Mouse (Mus musculus) B cell, adult 2 months (primary cell): Measurements from ENCODE around the gene Wdr60.
"Not testable (repeated sequence)": the region's sequence is repeated elsewhere in the genome, so short reads cannot be mapped to it uniquely, and the experiment has no call there.

ENCODE experiments used
- DNase-seq, 2 experiments: peaks; one replicate each; pipeline ENCODE4 v3.0.0; 2022

Wdr60 gene

DNA sequence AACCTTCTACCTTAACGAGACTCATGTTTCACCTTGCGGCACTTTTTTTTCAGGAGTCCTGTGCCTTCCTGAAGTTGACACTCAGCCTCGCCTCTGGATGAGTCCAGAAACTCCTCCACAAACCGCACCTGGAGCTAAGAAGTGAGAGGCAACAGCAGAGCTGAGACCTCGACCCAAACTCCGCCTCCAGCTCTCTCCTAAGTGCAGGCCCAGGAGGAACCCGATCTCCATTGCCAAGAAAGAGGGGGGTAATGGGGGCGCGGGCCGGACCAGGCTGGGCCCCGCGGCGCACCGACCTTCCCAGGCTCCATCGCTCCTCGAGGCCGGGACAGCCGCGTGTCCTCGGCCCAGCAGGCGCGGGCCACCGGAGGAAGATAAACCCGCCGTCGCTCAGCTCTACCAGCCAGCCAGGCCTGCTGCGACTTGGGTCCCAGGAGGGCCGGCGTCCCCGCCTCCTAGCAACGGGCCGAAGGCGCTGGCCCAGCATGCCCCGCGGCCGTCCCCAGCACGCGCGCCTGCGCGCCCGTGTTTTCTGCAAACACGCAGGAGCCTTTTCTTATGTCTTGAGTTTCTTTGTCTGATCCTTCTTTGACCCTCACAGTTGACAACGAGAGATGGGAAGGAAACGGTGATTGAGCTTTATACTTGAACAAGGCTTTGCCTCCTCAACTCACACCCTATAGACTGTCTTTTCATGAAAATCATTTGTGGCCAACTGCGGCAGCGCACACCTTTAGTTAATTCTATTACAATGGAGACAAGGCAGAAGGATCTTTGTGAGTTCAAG is at the start of gene Wdr60:
Gene Wdr60, minus strand, starts transcription at position 468 of the 787 bp plus-strand sequence.
- DNase-seq = peak; percentile 89 to 90

GRCm38 (mm10) chr12:116308612-116309011 is 45.8 kb upstream of the Wdr60 start:
- no peak for DNase-seq

- DNase-seq = no peak
Observed at GRCm38 (mm10) chr12:116307870-116308269, 45.0 kb upstream of the Wdr60 start.

- no peak for DNase-seq
Observed at GRCm38 (mm10) chr12:116306042-116306441, 43.2 kb upstream of the Wdr60 start.

DNA sequence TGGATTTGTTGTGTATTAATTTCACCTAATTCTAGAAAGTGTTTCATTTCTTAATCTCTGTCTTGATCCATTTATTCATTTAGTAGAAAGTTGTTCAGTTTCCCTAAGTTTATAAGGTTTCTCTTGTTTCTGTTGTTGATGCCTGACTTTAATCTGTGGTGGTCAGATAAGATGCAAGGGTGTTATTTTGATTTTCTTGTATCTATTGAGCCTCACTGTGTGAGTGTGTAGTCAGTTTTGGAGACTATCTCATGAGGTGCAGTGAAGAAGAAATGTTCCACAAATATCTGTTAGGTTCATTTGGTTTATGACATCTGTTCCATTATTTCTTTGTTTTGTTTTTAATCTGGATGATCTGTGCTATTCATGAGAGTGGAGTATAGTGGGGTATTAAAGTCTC is 39.4 kb upstream of the Wdr60 start:
- no peak for DNase-seq

DNA sequence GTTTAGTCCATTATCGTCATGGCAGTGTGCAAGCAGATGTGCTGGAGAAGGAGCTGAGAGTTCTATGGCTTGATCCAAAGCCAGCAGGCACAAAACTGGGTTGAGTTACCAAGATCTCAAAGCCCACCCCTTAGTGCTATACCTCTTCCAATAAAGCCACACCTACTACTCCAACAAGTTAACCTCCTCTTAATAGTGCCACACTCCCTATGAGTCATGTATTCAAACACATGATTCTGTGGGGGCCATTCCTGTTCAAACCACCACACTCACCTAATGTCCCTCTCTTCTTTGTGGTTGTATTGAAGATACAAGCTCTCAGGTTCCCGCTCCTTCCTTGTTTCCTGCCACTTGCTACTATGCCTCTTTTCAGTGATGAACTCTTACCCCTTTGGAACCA is 37.1 kb upstream of the Wdr60 start:
- no peak for DNase-seq

DNA sequence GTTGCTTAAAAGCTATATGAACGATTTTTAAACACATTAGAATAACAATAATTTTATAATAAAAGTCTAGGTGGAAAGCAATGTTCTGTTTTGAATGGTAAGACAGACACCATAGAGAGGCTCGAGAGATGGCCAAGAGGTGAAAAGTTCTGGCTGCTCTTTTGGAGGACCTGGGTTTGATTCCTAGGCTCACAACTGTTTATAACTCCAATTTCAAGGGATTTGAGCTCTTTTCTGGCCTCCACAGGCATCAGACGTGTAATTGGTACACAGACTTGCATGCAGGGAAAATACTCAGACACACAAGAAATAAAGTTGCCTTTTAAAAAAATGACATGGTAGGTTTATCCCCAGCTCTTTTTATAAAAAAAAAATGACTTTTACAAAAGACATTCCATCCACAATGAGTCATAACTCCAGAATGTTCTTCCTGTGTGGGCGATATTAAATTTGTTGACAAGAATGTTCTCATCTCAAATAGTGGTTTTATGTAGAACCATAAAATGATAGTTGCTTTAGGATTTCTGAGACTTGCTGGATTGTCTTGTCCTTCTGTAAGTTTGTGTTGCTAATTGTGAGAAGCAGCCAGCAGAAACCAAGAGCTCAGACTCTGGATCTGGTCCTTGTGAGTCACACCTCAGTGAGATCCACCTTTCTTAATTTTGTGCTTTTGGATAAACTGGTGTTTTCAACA is 30.9 kb upstream of the Wdr60 start:
- no peak for DNase-seq

DNA sequence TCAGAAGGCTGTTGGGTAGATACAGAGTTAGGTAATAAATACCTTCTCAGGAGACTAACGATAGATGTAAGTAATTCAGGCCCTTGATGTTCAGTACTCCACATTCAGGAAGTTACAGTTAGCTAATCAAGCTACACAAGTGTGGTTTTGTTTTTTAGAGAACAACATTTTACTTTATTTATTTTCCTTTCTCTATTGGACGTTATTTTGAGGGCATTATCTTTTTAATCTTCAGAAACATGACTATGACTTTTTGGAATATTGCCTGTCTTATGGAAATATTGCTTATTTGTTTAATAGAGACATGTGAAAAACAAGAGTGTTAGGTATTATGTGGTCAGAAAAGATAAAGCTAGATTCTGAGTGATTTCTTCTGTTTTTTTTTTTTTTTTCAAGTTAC is 30.4 kb upstream of the Wdr60 start:
- no peak for DNase-seq

DNA sequence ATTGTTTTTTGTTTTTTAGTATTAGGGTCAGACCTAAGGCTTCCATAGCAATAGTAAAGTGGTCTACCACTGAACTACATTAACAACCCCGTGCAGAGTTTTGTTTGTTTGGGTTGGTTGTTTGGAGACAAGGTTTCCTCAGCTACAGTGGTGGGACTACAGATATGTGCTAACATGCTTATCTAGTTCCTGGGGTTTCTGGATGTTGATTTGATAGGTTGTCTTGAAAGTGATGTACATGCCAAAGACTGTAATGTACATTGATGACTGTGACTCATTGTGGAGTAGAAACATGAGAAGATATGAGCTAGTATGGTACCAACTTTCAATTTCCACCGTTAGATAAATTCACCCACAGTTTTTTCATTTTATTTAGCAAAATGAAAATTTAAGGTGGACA is 20.7 kb upstream of the Wdr60 start:
- DNase-seq = no peak

GRCm38 (mm10) chr12:116282856-116283255 is 20.0 kb upstream of the Wdr60 start:
- peak in 1 of 2 experiments; percentile 2 for DNase-seq

GRCm38 (mm10) chr12:116281427-116282281 is 18.8 kb upstream of the Wdr60 start:
- DNase-seq = peak; percentile 41 to 45

DNA sequence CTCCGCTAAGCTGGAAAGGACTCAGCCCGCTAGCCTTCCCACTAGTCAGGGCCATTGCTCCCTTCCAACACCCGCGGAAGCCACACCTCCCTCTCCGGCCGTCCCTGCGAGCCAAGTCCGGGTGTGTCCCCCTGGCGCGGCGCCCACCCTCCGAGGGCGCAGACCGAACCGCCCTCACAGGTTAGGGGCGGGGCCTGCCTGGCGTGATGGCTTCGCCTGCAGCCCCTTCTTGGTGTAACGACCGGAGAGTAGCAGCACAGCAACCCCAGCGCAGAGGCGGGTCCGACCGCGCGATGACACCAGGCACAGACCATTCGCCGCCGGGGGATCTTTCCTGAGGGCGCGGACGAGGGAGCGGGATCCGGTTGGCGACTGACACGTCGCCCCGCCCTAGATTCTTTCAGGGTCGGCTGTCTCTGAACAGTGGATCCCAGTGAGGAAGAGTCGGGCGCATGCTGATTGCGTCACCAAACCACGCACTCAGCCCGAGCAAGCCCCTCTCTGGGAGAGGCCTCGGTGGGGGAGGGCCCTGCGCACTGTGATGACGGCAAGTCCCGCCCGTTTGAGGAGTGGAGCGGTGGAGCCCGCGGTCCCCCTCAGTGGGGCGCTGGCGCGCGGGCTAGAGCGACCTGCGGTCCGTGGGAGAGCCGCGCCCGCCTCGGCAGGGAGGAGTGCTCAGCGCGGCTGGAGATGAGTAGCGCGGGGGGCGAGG is 18.0 kb upstream of the Wdr60 start, which contains the start of gene Esyt2:
Gene Esyt2, plus strand, starts transcription at position 544 of the 712 bp plus-strand sequence.
- DNase-seq = peak; percentile 100

- DNase-seq = no peak
Observed at GRCm38 (mm10) chr12:116280149-116280652, 17.4 kb upstream of the Wdr60 start.

- DNase-seq = no peak
Observed at GRCm38 (mm10) chr12:116279181-116279580, 16.4 kb upstream of the Wdr60 start.

- DNase-seq = no peak
Observed at GRCm38 (mm10) chr12:116278541-116278940, 15.7 kb upstream of the Wdr60 start.

- no peak for DNase-seq
Observed at GRCm38 (mm10) chr12:116276961-116277360, 14.1 kb upstream of the Wdr60 start.

- DNase-seq = no peak
Observed at GRCm38 (mm10) chr12:116275631-116276030, 12.8 kb upstream of the Wdr60 start.

GRCm38 (mm10) chr12:116275086-116275485 is 12.3 kb upstream of the Wdr60 start, which contains the start of gene Gm11027:
TSS of gene Gm11027 (plus strand) at chr12:116275386.
- DNase-seq = not testable (repeated sequence)

DNA sequence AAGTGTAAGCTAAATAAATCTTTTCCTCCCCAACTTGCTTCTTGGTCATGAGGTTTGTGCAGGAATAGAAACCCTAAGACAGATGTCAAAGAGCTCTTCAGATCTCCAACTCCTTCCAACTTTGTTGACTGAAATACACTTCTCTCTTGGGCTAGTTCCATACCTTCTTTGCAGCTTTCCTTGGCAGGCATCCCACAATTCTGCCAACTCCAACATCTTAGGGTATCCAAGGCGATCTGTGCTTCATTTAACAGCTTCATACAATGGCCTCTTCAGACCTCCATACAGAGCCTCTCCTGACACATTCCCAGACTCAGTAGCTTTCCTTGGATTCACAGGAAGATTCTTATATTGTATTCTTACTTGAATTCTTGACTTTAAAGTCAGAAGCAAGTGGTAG is 10.9 kb upstream of the Wdr60 start:
- DNase-seq = no peak

- DNase-seq = no peak
Observed at GRCm38 (mm10) chr12:116271071-116271470, 8.2 kb upstream of the Wdr60 start.

GRCm38 (mm10) chr12:116270538-116270937 is 7.7 kb upstream of the Wdr60 start:
- no peak for DNase-seq

DNA sequence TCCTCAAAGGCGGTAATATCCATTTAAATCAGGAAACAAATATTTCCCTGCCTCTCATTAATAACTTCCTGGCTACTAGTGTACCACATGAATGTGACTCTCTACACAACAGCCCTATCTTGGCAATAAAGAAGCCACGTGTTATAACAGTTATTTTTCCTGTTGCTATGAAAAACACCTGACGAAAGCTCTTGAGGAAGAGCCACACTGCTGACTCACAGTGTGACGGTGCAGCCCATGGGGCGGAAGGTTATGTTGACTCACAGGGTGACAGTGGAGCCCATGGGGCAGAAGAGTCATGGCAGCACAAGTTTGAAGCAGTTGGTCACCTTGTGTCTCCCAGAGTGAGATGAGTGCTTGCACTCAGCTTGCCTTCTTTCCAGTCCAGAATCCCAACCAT is 6.6 kb upstream of the Wdr60 start:
- DNase-seq = no peak
